Mouse (Mus musculus) spleen, postnatal 10 days (tissue): ENCODE data around the gene Ralgapa1.
"Not testable (repeated sequence)": the region's sequence is repeated elsewhere in the genome, so short reads cannot be mapped to it uniquely, and the experiment has no call there.

Source experiments
- DNase-seq, 2 experiments: peaks; one replicate each; pipeline ENCODE4 v3.0.0; 2021 to 2022; ENCODE audit warnings: low spot score in 2 of 2

The Ralgapa1 gene

GRCm38 (mm10) chr12:55598887-55599561 is 221.9 kb downstream of the Ralgapa1 start, which contains the start of gene Insm2:
Insm2 (plus strand) TSS chr12:55599427.
- no peak for DNase-seq

GRCm38 (mm10) chr12:55598537-55598886 is 222.5 kb downstream of the Ralgapa1 start:
- no peak for DNase-seq

- not testable (repeated sequence) for DNase-seq
Observed at GRCm38 (mm10) chr12:55586936-55587335, 234.0 kb downstream of the Ralgapa1 start.

- no peak for DNase-seq
Observed at GRCm38 (mm10) chr12:55573794-55574193, 247.2 kb downstream of the Ralgapa1 start.

GRCm38 (mm10) chr12:55573089-55573488 is 247.9 kb downstream of the Ralgapa1 start:
- no peak for DNase-seq

DNA sequence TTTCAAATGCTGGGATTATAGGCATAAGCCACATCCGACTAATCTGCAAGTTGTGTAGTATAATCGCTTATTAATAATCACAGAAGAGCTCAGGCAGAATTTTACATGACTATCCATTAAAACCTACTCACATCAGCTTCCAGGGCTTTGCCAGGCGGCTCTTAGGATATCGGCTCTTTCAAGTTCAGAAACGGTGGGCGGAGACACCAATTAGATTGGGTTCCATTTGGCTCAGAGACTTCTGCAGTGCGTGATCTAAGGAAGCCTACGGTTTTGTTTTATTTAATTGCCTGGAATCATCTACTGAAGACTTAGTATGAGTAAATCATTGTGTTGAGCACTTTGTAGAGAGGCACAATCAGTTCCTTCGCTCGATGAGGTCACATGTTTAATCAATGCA is 249.3 kb downstream of the Ralgapa1 start:
- no peak for DNase-seq

DNA sequence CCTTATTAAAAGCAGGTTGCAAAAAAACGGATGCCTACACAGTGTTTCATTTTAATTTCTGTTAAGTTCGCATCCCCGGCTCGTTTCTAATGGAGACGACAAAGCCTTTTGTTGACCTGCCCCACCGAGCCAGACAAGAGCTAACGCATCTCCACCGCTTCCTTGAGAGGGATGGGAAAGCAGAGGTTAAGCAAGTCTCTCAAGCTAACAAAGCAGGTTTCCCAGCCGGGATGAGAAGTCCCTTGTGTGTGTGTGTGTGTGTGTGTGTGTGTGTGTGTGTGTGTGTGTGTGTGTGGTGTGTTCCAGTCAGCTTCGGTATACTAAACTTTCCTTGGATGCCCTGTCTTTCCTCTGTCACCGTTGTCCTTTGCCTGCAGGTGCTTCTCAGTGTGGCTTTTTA is 249.8 kb downstream of the Ralgapa1 start:
- no peak for DNase-seq

GRCm38 (mm10) chr12:55570646-55571045 is 250.3 kb downstream of the Ralgapa1 start:
- no peak for DNase-seq

DNA sequence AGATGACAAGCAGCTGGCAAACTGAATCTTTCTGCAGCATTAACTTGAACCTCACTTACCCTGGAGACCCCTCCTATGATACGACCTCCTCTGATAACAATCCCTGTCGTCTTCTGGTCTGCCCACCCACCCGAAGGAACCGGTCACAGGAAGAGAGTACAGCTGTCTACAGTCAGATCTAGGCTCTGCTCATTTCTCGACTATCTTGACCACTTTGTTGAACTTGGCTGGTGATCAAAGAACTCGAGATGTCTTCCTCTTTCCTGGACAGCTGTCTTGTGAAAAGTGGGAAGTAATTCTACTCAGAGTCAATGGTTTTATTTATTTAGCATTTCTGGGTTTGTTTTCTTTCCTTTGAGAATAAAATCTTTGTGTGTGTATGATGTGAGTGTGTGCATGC is 251.3 kb downstream of the Ralgapa1 start:
- no peak for DNase-seq

DNA sequence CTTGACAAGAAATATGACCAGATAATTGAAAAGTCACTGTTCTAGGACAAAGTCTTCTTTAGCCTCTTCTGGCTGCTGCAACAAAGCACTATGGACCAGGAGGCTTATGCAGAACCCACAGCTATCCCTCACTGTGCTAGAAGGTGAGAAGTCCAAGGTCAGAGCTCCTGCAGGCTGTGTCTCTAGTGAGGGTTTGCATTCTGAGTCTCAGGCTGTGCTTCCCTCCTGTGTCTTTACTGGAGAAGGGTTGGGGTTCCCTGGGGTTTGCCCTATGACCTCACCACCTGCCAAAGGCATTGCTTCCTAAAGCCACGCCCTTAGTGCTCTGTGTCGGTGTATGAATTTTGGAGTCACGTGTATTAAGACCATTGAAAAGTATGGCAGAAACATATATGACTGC is 252.5 kb downstream of the Ralgapa1 start:
- no peak for DNase-seq

- no peak for DNase-seq
Observed at GRCm38 (mm10) chr12:55566837-55567236, 254.1 kb downstream of the Ralgapa1 start.

DNA sequence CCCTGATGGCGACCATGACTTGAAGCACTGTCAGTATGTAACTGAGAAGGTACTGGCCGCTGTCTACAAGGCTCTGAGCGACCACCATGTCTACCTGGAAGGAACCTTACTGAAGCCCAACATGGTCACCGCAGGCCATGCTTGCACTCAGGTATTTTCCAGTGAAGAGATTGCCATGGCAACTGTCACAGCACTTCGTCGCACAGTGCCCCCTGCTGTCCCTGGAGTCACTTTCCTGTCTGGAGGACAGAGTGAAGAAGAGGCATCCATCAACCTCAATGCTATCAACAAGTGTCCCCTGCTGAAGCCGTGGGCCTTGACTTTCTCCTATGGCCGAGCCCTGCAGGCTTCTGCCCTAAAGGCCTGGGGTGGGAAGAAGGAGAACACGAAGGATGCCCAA is 255.1 kb downstream of the Ralgapa1 start:
- no peak for DNase-seq

GRCm38 (mm10) chr12:55565206-55565605 is 255.8 kb downstream of the Ralgapa1 start, which contains the start of gene Aldoart2:
Aldoart2 (plus strand) TSS chr12:55565239.
- no peak for DNase-seq

GRCm38 (mm10) chr12:55564187-55564963 is 256.6 kb downstream of the Ralgapa1 start:
- DNase-seq, result no peak

DNA sequence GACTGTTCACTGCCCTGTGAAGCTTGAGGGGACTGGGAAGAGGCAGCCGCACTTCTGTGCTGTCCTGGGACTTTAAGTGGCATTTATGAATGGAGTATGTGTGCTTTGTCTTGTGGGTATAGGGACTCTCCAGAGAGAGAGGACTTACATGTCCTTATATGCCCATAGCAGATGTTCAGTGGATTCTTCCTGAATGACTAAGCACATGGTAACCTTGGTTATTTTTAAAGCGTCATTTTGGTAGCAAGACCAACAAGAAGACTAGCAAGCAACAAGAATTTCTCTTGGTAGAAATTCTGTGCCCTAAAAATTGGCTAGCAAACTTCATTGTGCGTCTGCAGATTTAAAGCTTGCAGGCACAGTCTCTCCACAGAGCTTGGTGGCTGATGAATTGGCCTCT is 257.2 kb downstream of the Ralgapa1 start:
- DNase-seq, result no peak

DNA sequence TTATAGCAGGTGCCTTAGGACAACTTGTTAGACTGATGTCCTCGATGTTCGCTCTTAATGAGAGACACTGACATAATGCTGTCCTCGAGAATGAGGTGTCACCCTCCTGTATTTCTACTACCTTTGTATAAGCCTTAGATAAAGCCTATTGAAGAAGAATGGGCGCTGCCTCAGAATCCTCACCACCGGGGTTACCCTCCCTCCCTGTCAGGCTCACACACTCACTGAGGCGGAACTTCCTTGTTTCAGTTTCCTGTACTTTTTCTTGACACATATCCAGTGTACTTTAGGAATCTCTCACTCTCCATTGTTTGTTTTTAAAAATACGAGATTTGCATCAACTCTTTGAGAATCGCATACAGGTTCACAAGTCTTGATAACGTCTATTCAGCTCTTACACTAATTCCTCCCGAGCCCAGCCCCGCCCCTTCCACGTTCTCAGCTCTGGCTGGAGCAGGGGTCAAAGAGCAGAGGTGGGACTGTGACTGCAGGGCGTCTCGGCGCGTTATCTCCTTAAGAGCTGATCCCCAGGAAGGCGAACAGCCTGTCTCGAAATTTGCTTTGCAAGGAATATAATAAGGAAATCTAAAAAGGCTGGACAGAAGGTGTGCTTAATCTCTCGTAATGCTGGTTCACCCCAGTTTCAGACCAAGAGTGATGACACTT is 260.8 kb downstream of the Ralgapa1 start:
- DNase-seq, result no peak

GRCm38 (mm10) chr12:55559184-55559855 is 261.6 kb downstream of the Ralgapa1 start:
- no peak for DNase-seq

DNA sequence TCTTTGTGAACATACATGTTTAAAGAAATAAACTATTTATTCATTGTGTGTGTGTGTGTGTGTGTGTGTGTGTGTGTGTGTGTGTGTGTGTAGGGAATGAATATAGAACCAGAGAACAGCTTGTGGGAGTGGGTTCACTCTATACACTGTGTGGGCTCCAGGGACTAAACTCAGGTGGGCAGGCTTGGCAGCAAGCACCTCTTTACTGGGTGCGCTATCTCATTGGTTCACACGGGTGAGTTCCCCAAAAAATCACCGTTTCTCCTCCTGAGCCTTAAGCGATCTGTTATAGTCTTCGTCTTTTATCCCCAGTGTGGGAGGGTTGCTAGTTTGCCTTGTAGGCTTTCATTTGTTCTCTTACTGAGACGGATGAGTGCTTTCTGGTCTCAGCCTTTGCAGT is 263.1 kb downstream of the Ralgapa1 start:
- DNase-seq, result no peak

DNA sequence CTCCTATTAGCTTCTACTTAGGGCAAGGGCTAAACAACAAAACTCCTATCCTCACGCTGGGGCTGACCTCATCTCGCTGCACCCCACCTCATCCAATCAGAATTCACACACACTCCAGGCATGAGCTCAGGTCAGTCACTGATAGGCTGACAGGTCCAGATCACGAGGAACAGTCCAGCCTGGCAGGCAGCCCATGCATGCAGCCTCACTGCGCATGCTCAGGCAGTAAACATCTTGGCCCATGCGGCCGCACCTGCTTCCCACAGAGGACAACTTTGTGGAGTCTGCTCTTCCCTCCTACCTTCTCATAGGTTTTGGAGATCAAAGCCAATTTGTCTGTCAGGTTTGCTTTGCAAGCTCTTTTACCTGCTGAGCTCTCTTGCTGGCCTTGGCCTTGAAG is 266.1 kb downstream of the Ralgapa1 start:
- DNase-seq, result not testable (repeated sequence)
